Mouse (Mus musculus) hindbrain, embryonic 10.5 days (tissue): ENCODE data around the gene Vkorc1. TPM values are rescaled to one million over a fixed set of nuclear protein-coding genes. Genes with fewer than 3 reads are reported as not detected.
"Not testable (repeated sequence)": the region's sequence is repeated elsewhere in the genome, so short reads cannot be mapped to it uniquely, and the experiment has no call there.

Experiments
- DNase-seq: peaks from one replicate; pipeline ENCODE4 v3.0.0-alpha.2; 2017; ENCODE audit warnings: low spot score
- H3K27ac ChIP-seq: fragments of 300-500 bp; sonication (generic); 2 replicates; pipeline ENCODE4 v1.5.1; 2016; ENCODE audit warnings: mild to moderate bottlenecking, moderate library complexity
- H3K27me3 ChIP-seq: fragments of 300-500 bp; sonication (generic); 2 replicates; pipeline ENCODE4 v1.6.1; 2016; ENCODE audit warnings: mild to moderate bottlenecking; ENCODE audit not compliant: poor library complexity, insufficient read depth, severe bottlenecking
- H3K36me3 ChIP-seq: fragments of 300-500 bp; sonication (generic); 2 replicates; pipeline ENCODE4 v1.6.1; 2016; ENCODE audit warnings: mild to moderate bottlenecking, moderate library complexity
- H3K4me1 ChIP-seq: fragments of 300-500 bp; sonication (generic); replicated peaks from 2 replicates; pipeline ENCODE4 v1.6.1; 2016; ENCODE audit warnings: mild to moderate bottlenecking
- H3K4me3 ChIP-seq: fragments of 300-500 bp; sonication (generic); 2 replicates; pipeline ENCODE4 v1.5.1; 2016; ENCODE audit warnings: mild to moderate bottlenecking, moderate library complexity
- H3K9me3 ChIP-seq: fragments of 300-500 bp; sonication (generic); 2 replicates; pipeline ENCODE4 v1.6.1; 2016; ENCODE audit warnings: mild to moderate bottlenecking, moderate library complexity
- WGBS: fragments of 180-500 bp; shearing (Covaris S2); methylation state at CpG from one replicate; pipeline ENCODE4 v1.1.7; 2016; 5-methylcytosine and 5-hydroxymethylcytosine counted together
- polyA plus RNA-seq: library from polyadenylated mRNA; unstranded; fragments of >200 nt; fragmentation: Nextera tagmentation; extraction: Ambion mirVana; gene quantifications from 2 replicates; pipeline ENCODE4 v1.2.1, GENCODE M21; 2016

Gene Vkorc1
- polyA plus RNA-seq, 1 experiment from 2014 or later: 54.7 TPM

GRCm38 (mm10) chr7:127907939-127908338, 12.5 kb upstream of the Vkorc1 start:
- H3K9me3 ChIP-seq: no peaks in the 10 kb centered on the region
- no peak overlapping the region for H3K27ac ChIP-seq
- WGBS: 94% methylated on average over 12 of the region's 12 CpGs
- H3K27me3 ChIP-seq: no peaks in the 10 kb centered on the region
- peaks cover 29% of the 10 kb centered on the region for H3K4me1 ChIP-seq
- peaks cover 53% of the 10 kb centered on the region for H3K36me3 ChIP-seq
- no peak overlapping the region for H3K4me3 ChIP-seq
- DNase-seq: no peak

GRCm38 (mm10) chr7:127903971-127904796, 8.8 kb upstream of the Vkorc1 start, which contains the start of gene Bckdk:
Gene Bckdk (plus strand): TSS chr7:127904082.
- peak within 1 kb of the TSS; percentile 75 for H3K4me3 ChIP-seq
- H3K27ac ChIP-seq: peak within 1 kb of the TSS; percentile 93
- DNase-seq: peak; percentile 82
- H3K36me3 ChIP-seq: peaks cover 43% of the 10 kb centered on the region
- no peaks in the 10 kb centered on the region for H3K9me3 ChIP-seq
- 9% methylated on average over 38 of the region's 38 CpGs for WGBS
- no peaks in the 10 kb centered on the region for H3K27me3 ChIP-seq
- H3K4me1 ChIP-seq: peaks cover 19% of the 10 kb centered on the region

- Histone ChIP-seq H3K9me3 (no peaks in the 10 kb centered on the region), H3K27me3 (no peaks in the 10 kb centered on the region), H3K27ac (no peak overlapping the region), H3K4me3 (no peak overlapping the region), H3K4me1 (peaks cover 19% of the 10 kb centered on the region), H3K36me3 (peaks cover 18% of the 10 kb centered on the region)
- WGBS: 85% methylated on average over 2 of the region's 2 CpGs
- DNase-seq: no peak
These were observed 6.4 kb upstream of the Vkorc1 start for GRCm38 (mm10) chr7:127901772-127902171.

- peaks cover 20% of the 10 kb centered on the region for H3K4me1 ChIP-seq
These were observed 4.6 kb upstream of the Vkorc1 start for GRCm38 (mm10) chr7:127899997-127900396.

GRCm38 (mm10) chr7:127898179-127898956, 3.0 kb upstream of the Vkorc1 start:
- H3K4me1 ChIP-seq: peaks cover 21% of the 10 kb centered on the region
- H3K4me3 ChIP-seq: no peak overlapping the region
- H3K9me3 ChIP-seq: no peaks in the 10 kb centered on the region
- 36% methylated on average over 10 of the region's 10 CpGs for WGBS
- no peaks in the 10 kb centered on the region for H3K27me3 ChIP-seq
- no peak for DNase-seq
- H3K36me3 ChIP-seq: peaks cover 4% of the 10 kb centered on the region
- H3K27ac ChIP-seq: no peak overlapping the region

More at GRCm38 (mm10) chr7:127899997-127900396, 4.6 kb upstream of the Vkorc1 start:
- no peaks in the 10 kb centered on the region for H3K27me3 ChIP-seq
- no peak for DNase-seq
- WGBS: 57% methylated on average over 7 of the region's 7 CpGs
- no peak overlapping the region for H3K4me3 ChIP-seq
- peaks cover under 1% of the 10 kb centered on the region; the same call in 1 of the 2 replicates for H3K36me3 ChIP-seq
- no peaks in the 10 kb centered on the region for H3K9me3 ChIP-seq
- H3K27ac ChIP-seq: no peak overlapping the region

GRCm38 (mm10) chr7:127897542-127897941, 2.1 kb upstream of the Vkorc1 start:
- peaks cover 12% of the 10 kb centered on the region for H3K36me3 ChIP-seq
- WGBS: 88% methylated on average over 7 of the region's 7 CpGs
- H3K4me3 ChIP-seq: no peak overlapping the region
- H3K4me1 ChIP-seq: peaks cover 21% of the 10 kb centered on the region
- H3K27ac ChIP-seq: no peak overlapping the region
- H3K27me3 ChIP-seq: no peaks in the 10 kb centered on the region
- no peaks in the 10 kb centered on the region for H3K9me3 ChIP-seq
- no peak for DNase-seq

GRCm38 (mm10) chr7:127896384-127896783, 967 bp upstream of the Vkorc1 start:
- Histone ChIP-seq H3K4me1 (peaks cover 21% of the 10 kb centered on the region), H3K27me3 (no peaks in the 10 kb centered on the region), H3K27ac (no peak overlapping the region), H3K4me3 (no peak overlapping the region), H3K36me3 (peaks cover 20% of the 10 kb centered on the region), H3K9me3 (no peaks in the 10 kb centered on the region)
- WGBS: 58% methylated on average over 13 of the region's 13 CpGs
- DNase-seq: peak; percentile 56

- peak overlapping the region; percentile 59 for H3K4me3 ChIP-seq
- not testable (repeated sequence) for DNase-seq
These were observed 474 bp upstream of the Vkorc1 start for GRCm38 (mm10) chr7:127895891-127896290.

GRCm38 (mm10) chr7:127894480-127894879, 937 bp downstream of the Vkorc1 start:
- Histone ChIP-seq H3K36me3 (peaks cover 39% of the 10 kb centered on the region), H3K27ac (no peak overlapping the region), H3K27me3 (no peaks in the 10 kb centered on the region), H3K9me3 (no peaks in the 10 kb centered on the region), H3K4me1 (peaks cover 17% of the 10 kb centered on the region), H3K4me3 (peak overlapping the region; percentile 59)
- DNase-seq: no peak
- WGBS: 88% methylated on average over 5 of the region's 5 CpGs

More at GRCm38 (mm10) chr7:127895891-127896290, 474 bp upstream of the Vkorc1 start:
- not testable (repeated sequence) for H3K9me3 ChIP-seq, H3K27me3 ChIP-seq
- 64% methylated on average over 7 of the region's 7 CpGs for WGBS
- Histone ChIP-seq H3K27ac (peak overlapping the region; percentile 50; the same call in 1 of the 2 replicates), H3K36me3 (peaks cover 25% of the 10 kb centered on the region), H3K4me1 (peaks cover 21% of the 10 kb centered on the region)

GRCm38 (mm10) chr7:127890798-127891197, 4.6 kb downstream of the Vkorc1 start, which contains the start of gene Prss53:
Gene Prss53 (minus strand): TSS chr7:127890970.
- DNase-seq: no peak
- H3K9me3 ChIP-seq: no peaks in the 10 kb centered on the region
- H3K4me1 ChIP-seq: peaks cover 13% of the 10 kb centered on the region
- 28% methylated on average over 4 of the region's 4 CpGs for WGBS
- H3K4me3 ChIP-seq: no peak within 1 kb of the TSS
- peaks cover 76% of the 10 kb centered on the region for H3K36me3 ChIP-seq
- H3K27ac ChIP-seq: no peak within 1 kb of the TSS
- H3K27me3 ChIP-seq: no peaks in the 10 kb centered on the region

GRCm38 (mm10) chr7:127888821-127889220, 6.6 kb downstream of the Vkorc1 start:
- Histone ChIP-seq H3K36me3 (peaks cover 96% of the 10 kb centered on the region), H3K4me1 (peaks cover 14% of the 10 kb centered on the region), H3K4me3 (no peak overlapping the region), H3K9me3 (no peaks in the 10 kb centered on the region), H3K27me3 (no peaks in the 10 kb centered on the region), H3K27ac (no peak overlapping the region)
- no peak for DNase-seq
- WGBS: 88% methylated on average over 3 of the region's 3 CpGs

- Histone ChIP-seq H3K36me3 (peaks cover 97% of the 10 kb centered on the region), H3K27ac (no peak overlapping the region), H3K27me3 (no peaks in the 10 kb centered on the region), H3K4me1 (peaks cover 21% of the 10 kb centered on the region), H3K4me3 (no peak overlapping the region), H3K9me3 (no peaks in the 10 kb centered on the region)
- DNase-seq: no peak
- 87% methylated on average over 3 of the region's 3 CpGs for WGBS
These were observed 7.6 kb downstream of the Vkorc1 start for GRCm38 (mm10) chr7:127887781-127888180.

- Histone ChIP-seq H3K27ac (no peak overlapping the region), H3K27me3 (no peaks in the 10 kb centered on the region), H3K36me3 (peaks cover 98% of the 10 kb centered on the region), H3K9me3 (no peaks in the 10 kb centered on the region), H3K4me3 (no peak overlapping the region), H3K4me1 (peaks cover 25% of the 10 kb centered on the region)
- WGBS: 89% methylated on average over 8 of the region's 8 CpGs
- DNase-seq: no peak
These were observed 8.2 kb downstream of the Vkorc1 start for GRCm38 (mm10) chr7:127887191-127887590.
